Comparison of ENCODE assay signal across 8 mouse cellular contexts in genomic region chr19:24173608-24174523, GRCm38 (mm10). TPM values are rescaled to one million over a fixed set of nuclear protein-coding genes. Genes with fewer than 3 reads are reported as not detected.
DNase-seq lines count a peak whose midpoint lies in the region; ATAC-seq lines count a peak whose summit lies in the region.

No protein-coding gene starts in this region.

- no peaks in the 10 kb centered on the region for H3K36me3 ChIP-seq in heart, embryonic 14.5 days (ENCODE audit: control insufficient read depth, insufficient read depth, low read length)
- no peaks in the 10 kb centered on the region for H3K36me3 ChIP-seq in liver, embryonic 12.5 days
- H3K36me3 ChIP-seq in stomach, embryonic 14.5 days (ENCODE audit: control insufficient read depth, insufficient read depth, low read length): no peaks in the 10 kb centered on the region

- DNase-seq in B cell, adult 2 months: peak; percentile 55 to 61
- DNase-seq in brain, adult 2 months (ENCODE audit: low read depth, low spot score): peak; percentile 98
- DNase-seq in fibroblast of lung, adult 2 months (ENCODE audit: low read depth): peak; percentile 82
- DNase-seq in kidney, postnatal 14 days: peak; percentile 97
- DNase-seq in naive thymus-derived CD4-positive, alpha-beta T cell, adult 2 months (ENCODE audit: low read depth): peak; percentile 33

- H3K4me2 ChIP-seq in heart, embryonic 14.5 days (ENCODE audit: low read length): peak overlapping the region; percentile 84
- peak overlapping the region; percentile 86 for H3K4me2 ChIP-seq in liver, embryonic 12.5 days
- H3K4me2 ChIP-seq in stomach, embryonic 14.5 days (replicated peaks; ENCODE audit: low read depth, low read length): peak overlapping the region; percentile 86

- H3K4me1 ChIP-seq in heart, embryonic 14.5 days (ENCODE audit: control insufficient read depth in 2 of 2, insufficient read depth in 2 of 2, low read length in 2 of 2): peaks cover 10 to 38% of the 10 kb centered on the region in 2 experiments
- peaks cover 19% of the 10 kb centered on the region for H3K4me1 ChIP-seq in liver, embryonic 12.5 days
- H3K4me1 ChIP-seq in stomach, embryonic 14.5 days (ENCODE audit: control insufficient read depth, insufficient read depth, low read length): peaks cover 23% of the 10 kb centered on the region; the same call in 1 of the 2 replicates

- ATAC-seq in heart, embryonic 14.5 days (ENCODE audit: insufficient number of reproducible peaks, insufficient read depth, low FRiP score, low read depth): peak; percentile 85
- ATAC-seq in liver, embryonic 12.5 days: peak; percentile 87
- ATAC-seq in stomach, embryonic 14.5 days (ENCODE audit: insufficient number of reproducible peaks, insufficient read depth, low FRiP score, low read depth): peak; percentile 89

- peak overlapping the region; percentile 80 to 93 for H3K27ac ChIP-seq in heart, embryonic 14.5 days (replicated peaks in 1 of 2; ENCODE audit: control insufficient read depth in 1 of 2, insufficient read depth in 1 of 2, low read depth in 2 of 2, low read length in 2 of 2)
- peak overlapping the region; percentile 56 for H3K27ac ChIP-seq in liver, embryonic 12.5 days
- peak overlapping the region; percentile 86 for H3K27ac ChIP-seq in stomach, embryonic 14.5 days (ENCODE audit: low read length)

- WGBS in heart, embryonic 14.5 days: under 1% methylated on average over 99 of the region's 103 CpGs
- WGBS in liver, embryonic 12.5 days (ENCODE audit: insufficient replicate concordance): under 1% methylated on average over 92 of the region's 103 CpGs
- WGBS in stomach, embryonic 14.5 days: under 1% methylated on average over 88 of the region's 103 CpGs

- H3K9ac ChIP-seq in heart, embryonic 14.5 days (ENCODE audit: low read length): peak overlapping the region; percentile 93
- peak overlapping the region; percentile 71 for H3K9ac ChIP-seq in liver, embryonic 12.5 days
- peak overlapping the region; percentile 59 for H3K9ac ChIP-seq in stomach, embryonic 14.5 days (replicated peaks; ENCODE audit: low read depth, low read length)

- H3K27me3 ChIP-seq in heart, embryonic 14.5 days (ENCODE audit: control insufficient read depth, insufficient read depth, low read length): no peaks in the 10 kb centered on the region
- peaks cover 41% of the 10 kb centered on the region for H3K27me3 ChIP-seq in liver, embryonic 12.5 days (replicated peaks)
- H3K27me3 ChIP-seq in stomach, embryonic 14.5 days (ENCODE audit: control insufficient read depth, insufficient read depth, low read length): no peaks in the 10 kb centered on the region

- H3K9me3 ChIP-seq in heart, embryonic 14.5 days (ENCODE audit: control insufficient read depth, low read length): no peaks in the 10 kb centered on the region
- H3K9me3 ChIP-seq in liver, embryonic 12.5 days (replicated peaks): no peaks in the 10 kb centered on the region
- H3K9me3 ChIP-seq in stomach, embryonic 14.5 days (ENCODE audit: control insufficient read depth, low read depth, low read length): no peaks in the 10 kb centered on the region

- peak overlapping the region; percentile 72 to 85 for H3K4me3 ChIP-seq in heart, embryonic 14.5 days (ENCODE audit: control insufficient read depth in 1 of 2, insufficient read depth in 1 of 2, low read depth in 1 of 2, low read length in 2 of 2)
- peak overlapping the region; percentile 67 for H3K4me3 ChIP-seq in liver, embryonic 12.5 days
- H3K4me3 ChIP-seq in stomach, embryonic 14.5 days (ENCODE audit: low read depth, low read length): peak overlapping the region; percentile 74

RNA-seq across cellular contexts. Expression of gene Tjp2, which starts 51.0 kb away (rescaled TPM):
- 22.7 and 23.2 TPM in 2 replicates for polyA plus RNA-seq in heart, embryonic 14.5 days (2014; fragmentation: Nextera tagmentation; extraction: Ambion mirVana)
- 8.7 and 9.1 TPM in 2 replicates for polyA plus RNA-seq in liver, embryonic 12.5 days (2016; fragmentation: Nextera tagmentation; extraction: Ambion mirVana)
- 35.7 and 38.6 TPM in 2 replicates for polyA plus RNA-seq in stomach, embryonic 14.5 days (2014; fragmentation: Nextera tagmentation; extraction: Ambion mirVana)

Comparison
In these comparisons a context has a peak if more than half of its experiments do, and no peak if none do; other contexts are left out.
1. Peak in every context shown above with its lines: DNase-seq, ATAC-seq, H3K4me3 ChIP-seq and H3K27ac ChIP-seq.
2. DNase-seq: peak in every context shown above with its lines; median percentile 98 in brain, adult 2 months; 97 in kidney, postnatal 14 days; 82 in fibroblast of lung, adult 2 months; 58 in B cell, adult 2 months; 33 in naive thymus-derived CD4-positive, alpha-beta T cell, adult 2 months.